ENCODE assay signal across 1 mouse cellular context in genomic region chr4:115728721-115729120, GRCm38 (mm10).
TF ChIP-seq lines count a peak whose summit lies in the region.

No protein-coding gene starts in this region.

TF ChIP-seq in MEL, 35 proteins besides CTCF, POLR2A, EP300 and RAD21 (continued from another document):
- TF ChIP-seq USF2 (IDR thresholded peaks at IDR 0.05; ENCODE audit: borderline replicate concordance in 1 of 2, insufficient read depth in 1 of 2, low read depth in 1 of 2, low read length in 2 of 2): no peak
- TF ChIP-seq ELF1 (IDR thresholded peaks at IDR 0.05; ENCODE audit: low read depth, low read length): no peak
- TF ChIP-seq TAL1 (IDR thresholded peaks at IDR 0.05; ENCODE audit: low read length): no peak
- TF ChIP-seq MAFK (IDR thresholded peaks at IDR 0.05; ENCODE audit: borderline replicate concordance, low read depth, low read length): no peak
- TF ChIP-seq ETS1 (IDR thresholded peaks at IDR 0.05; ENCODE audit: low read depth, low read length): no peak
- TF ChIP-seq ZKSCAN1 (IDR thresholded peaks at IDR 0.05; ENCODE audit: low read depth, low read length): no peak
